Mouse (Mus musculus) heart, postnatal 10 days (tissue): Measurements from ENCODE around the gene Hadha. TPM values are rescaled to one million over a fixed set of nuclear protein-coding genes. Genes with fewer than 3 reads are reported as not detected.

Source experiments
- DNase-seq, 2 experiments: peaks; one replicate each; pipeline ENCODE4 v3.0.0; 2021
- intact Hi-C: fragments of 180-260 bp; cut with DNase I; formaldehyde crosslinking; loops from one replicate; pipeline ENCODE4 v1.15.1; 2025
- total RNA-seq, 2 experiments: library from RNA; stranded (reverse); gene quantifications; 2 replicates each; pipeline ENCODE4 v1.2.3; 2021

The Hadha gene
- 1,000 to 10,000 TPM; 1,297 to 1,510 TPM for total RNA-seq

GRCm38 (mm10) chr5:30154474-30155394 lies at the start of gene Hadha, which contains the start of gene Hadhb:
Gene Hadha, minus strand, starts transcription at chr5:30155162.
Gene Hadhb, plus strand, starts transcription at chr5:30155248.
- DNase-seq, result peak; percentile 97
- intact Hi-C loops, result no loop called here

GRCm38 (mm10) chr5:30204441-30204840 lies 49.5 kb upstream of the Hadha start:
- intact Hi-C loops, result no loop called here
- no peak for DNase-seq

GRCm38 (mm10) chr5:30203216-30203885 lies 48.4 kb upstream of the Hadha start:
- no peak for DNase-seq
- intact Hi-C loops, result no loop called here

- intact Hi-C loops, result no loop called here
- no peak for DNase-seq
These were observed 47.3 kb upstream of the Hadha start for GRCm38 (mm10) chr5:30202221-30202620.

- intact Hi-C loops, result no loop called here
- peak; percentile 52 to 69 for DNase-seq
These were observed 46.6 kb upstream of the Hadha start for GRCm38 (mm10) chr5:30201521-30201920.

- intact Hi-C loops, result no loop called here
- no peak for DNase-seq
These were observed 43.3 kb upstream of the Hadha start for GRCm38 (mm10) chr5:30198257-30198656.

- intact Hi-C loops, result no loop called here
- no peak for DNase-seq
These were observed 40.4 kb upstream of the Hadha start for GRCm38 (mm10) chr5:30195340-30195739.

GRCm38 (mm10) chr5:30192452-30192851 lies 37.5 kb upstream of the Hadha start:
- no peak for DNase-seq
- intact Hi-C loops, result no loop called here

- intact Hi-C loops, result loop anchor here (5.0 kb wide), 1 partner anchor 51 kb away; no protein-coding TSS in a partner anchor
- DNase-seq, result no peak
These were observed 32.9 kb upstream of the Hadha start for GRCm38 (mm10) chr5:30187687-30188485.

- DNase-seq, result no peak
- intact Hi-C loops, result no loop called here
These were observed 20.8 kb upstream of the Hadha start for GRCm38 (mm10) chr5:30175811-30176210.

GRCm38 (mm10) chr5:30172931-30173692 lies 18.1 kb upstream of the Hadha start:
- intact Hi-C loops, result no loop called here
- DNase-seq, result no peak

GRCm38 (mm10) chr5:30172115-30172514 lies 17.2 kb upstream of the Hadha start:
- peak; percentile 57 to 63 for DNase-seq
- intact Hi-C loops, result no loop called here

- peak in 1 of 2 experiments; percentile 53 for DNase-seq
- intact Hi-C loops, result no loop called here
These were observed 15.5 kb upstream of the Hadha start for GRCm38 (mm10) chr5:30170303-30170940.

- no peak for DNase-seq
- intact Hi-C loops, result no loop called here
These were observed 10.4 kb upstream of the Hadha start for GRCm38 (mm10) chr5:30165234-30165946.

- DNase-seq, result no peak
- intact Hi-C loops, result no loop called here
These were observed 7.4 kb upstream of the Hadha start for GRCm38 (mm10) chr5:30162339-30162738.

- intact Hi-C loops, result no loop called here
- no peak for DNase-seq
These were observed 6.9 kb upstream of the Hadha start for GRCm38 (mm10) chr5:30161836-30162235.

GRCm38 (mm10) chr5:30159601-30160000 lies 4.6 kb upstream of the Hadha start:
- intact Hi-C loops, result no loop called here
- DNase-seq, result peak in 1 of 2 experiments; percentile 62

GRCm38 (mm10) chr5:30155821-30156629 lies 1.1 kb upstream of the Hadha start:
- intact Hi-C loops, result no loop called here

More at GRCm38 (mm10) chr5:30155821-30156629, 1.1 kb upstream of the Hadha start:
- DNase-seq, result no peak
